Mouse (Mus musculus): Measurements from ENCODE around the gene Entr1.

GRCm38 (mm10) chr2:26391617-26392016, 2.5 kb upstream of the Entr1 start:
- no peak for TF ChIP-seq GATA1 (IDR thresholded peaks at IDR 0.05; ENCODE audit: low read length)
- no peak for TF ChIP-seq TAL1 (IDR thresholded peaks at IDR 0.05; ENCODE audit: low read length)

All from erythroblast, embryonic 14.5 days (primary cell).